Mouse (Mus musculus): ENCODE data around the gene Gak. TPM values are rescaled to one million over a fixed set of nuclear protein-coding genes. Genes with fewer than 3 reads are reported as not detected.
"Not testable (repeated sequence)": the region's sequence is repeated elsewhere in the genome, so short reads cannot be mapped to it uniquely, and the experiment has no call there.

The Gak gene
- total RNA-seq, 4 experiments from 2014 or later: 87.2 to 105 (median 95.9) TPM

DNA sequence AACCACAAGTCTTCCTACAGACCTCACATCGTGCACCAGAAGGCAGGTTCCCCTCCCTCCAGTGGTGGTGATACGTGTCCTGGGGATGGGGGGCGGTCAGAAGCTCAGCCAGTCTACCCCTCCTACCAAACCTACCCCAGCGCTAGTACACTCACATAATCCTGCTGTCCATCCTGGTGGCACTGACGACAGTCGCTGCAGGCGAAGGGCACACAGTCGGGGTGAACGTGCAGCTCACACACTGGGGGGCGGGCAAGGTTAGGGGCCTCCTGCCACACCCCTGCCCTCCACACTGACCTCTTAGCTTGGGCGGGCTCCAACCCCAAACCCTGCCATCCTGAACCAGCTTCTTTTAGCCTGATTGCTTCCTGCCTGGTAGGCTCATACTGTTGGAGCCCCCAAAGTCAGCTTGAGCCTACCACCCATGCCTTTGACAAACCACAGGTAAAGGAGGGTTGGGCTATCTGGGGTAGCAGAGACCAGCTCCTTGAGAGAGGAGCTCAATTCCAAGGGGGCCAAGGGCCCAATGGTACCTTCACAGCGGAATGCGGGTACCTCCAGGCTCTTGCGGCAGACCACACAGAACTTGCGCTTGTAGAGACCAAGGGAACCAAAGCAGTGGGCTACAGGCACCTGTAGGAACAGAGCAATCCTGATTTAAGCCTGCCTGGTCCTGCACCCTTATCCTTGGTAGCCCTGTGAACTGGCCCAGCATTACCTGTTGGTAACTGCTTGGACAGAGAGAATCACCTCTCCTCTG lies 26.5 kb upstream of the Gak start:
- DNase-seq: no peak

- no peak for DNase-seq
Measured at GRCm38 (mm10) chr5:108655381-108655780, 25.8 kb upstream of the Gak start.

DNA sequence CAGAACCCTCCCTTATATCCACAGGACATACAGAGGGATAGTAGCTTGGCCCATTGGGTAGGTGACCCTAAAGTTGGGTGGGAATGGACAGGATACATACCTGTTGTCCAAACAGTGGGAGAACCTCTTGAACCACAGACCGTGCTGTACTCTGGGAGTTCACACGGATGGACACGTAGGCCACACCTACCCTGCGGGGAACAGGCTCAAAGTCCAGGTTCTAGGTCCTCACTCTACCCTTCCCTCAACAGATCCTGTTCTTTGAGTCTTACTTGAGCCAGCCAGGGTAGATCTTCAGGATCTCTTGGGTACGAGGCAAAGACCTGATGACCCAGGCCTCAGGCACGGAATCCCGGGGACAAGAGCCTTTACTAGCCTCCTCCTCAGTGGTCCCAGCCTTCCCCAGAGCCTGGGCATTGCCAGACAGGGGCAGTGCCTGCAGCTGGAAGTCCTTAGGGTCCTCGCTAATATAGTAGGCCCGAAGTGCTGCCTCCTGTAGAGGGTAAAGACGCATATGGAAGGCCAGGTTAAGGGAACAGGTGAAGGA lies 25.0 kb upstream of the Gak start:
- DNase-seq: no peak

DNA sequence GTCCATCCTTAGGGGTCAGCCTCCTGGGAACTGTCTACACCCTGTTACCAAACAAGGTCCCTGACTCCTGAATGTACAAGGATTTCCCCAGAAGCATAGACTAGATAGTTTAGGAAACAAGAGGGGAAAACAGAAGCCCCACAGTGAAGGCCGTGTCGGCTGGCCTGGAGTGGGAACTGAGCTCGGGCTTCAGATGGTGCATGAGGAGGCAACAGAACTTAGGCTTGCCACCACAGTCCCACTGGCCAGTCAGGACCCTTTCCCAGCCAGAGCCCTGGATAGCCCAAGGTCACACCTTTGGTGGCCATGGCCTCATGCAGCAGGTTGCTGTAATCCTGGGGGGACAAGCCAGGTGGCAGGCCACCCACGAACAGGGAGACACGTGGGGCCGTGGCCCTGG lies 23.8 kb upstream of the Gak start:
- no peak for DNase-seq

GRCm38 (mm10) chr5:108651823-108652222 lies 22.3 kb upstream of the Gak start:
- no peak for DNase-seq

DNA sequence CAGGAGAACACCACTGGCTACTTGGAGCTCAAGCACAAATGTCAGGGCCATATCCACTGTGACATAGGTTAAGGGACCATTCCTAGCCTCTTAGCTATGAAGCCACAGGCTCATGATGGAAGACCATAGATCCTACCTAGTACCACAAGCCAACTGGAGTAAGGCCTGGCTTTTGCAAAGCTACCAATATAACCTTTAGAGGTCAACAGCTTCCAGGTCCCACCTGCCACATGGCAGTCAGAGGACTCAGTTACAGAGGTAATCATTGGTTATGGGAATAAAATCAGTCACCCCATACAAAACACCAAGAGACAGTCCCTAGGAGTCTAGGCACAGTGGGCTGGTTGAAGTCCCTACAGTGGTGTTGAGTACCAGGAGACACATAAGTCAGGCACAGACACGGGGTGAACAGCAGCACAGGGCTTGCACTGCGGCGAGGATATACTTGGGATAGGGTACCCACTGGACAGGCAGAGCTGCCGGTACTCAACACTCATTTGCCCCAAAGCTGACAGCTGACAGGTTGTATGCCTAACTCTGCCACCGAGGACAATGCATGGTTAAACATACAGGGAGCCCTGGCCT lies 21.7 kb upstream of the Gak start:
- DNase-seq: no peak

- DNase-seq: no peak
Measured at GRCm38 (mm10) chr5:108650341-108650740, 20.8 kb upstream of the Gak start.

- no peak for DNase-seq
Measured at GRCm38 (mm10) chr5:108648937-108649576, 19.5 kb upstream of the Gak start.

DNA sequence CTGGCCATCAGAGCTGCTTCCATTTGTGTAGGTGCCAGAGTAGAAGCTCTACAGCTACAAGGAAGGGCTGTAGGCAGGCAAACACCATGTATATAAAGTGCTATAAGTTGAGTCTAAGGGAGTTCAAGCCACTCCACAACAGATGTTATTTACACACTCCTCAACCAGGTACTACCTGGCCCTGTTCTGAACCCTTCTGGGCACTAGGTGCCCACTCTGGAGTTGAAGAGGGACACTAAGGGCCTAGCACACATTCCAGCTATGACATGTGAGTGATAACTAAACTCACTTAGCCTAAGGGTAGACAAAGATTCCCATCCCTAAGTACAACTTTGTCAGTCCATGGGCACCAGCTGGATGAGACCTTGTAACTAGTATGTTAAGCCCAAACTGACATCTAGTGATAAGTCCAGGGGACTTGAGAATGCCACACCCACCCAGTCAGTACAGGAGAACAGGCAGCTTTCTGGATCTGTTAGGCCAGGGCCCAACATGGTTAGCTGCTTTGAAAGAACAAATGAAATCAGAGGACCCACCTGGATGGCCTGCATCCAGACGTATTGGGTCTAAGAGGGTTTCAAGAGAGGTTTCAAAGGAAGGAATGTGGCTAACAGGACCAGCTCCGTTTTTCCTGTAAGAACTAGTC lies 18.4 kb upstream of the Gak start:
- DNase-seq: no peak

DNA sequence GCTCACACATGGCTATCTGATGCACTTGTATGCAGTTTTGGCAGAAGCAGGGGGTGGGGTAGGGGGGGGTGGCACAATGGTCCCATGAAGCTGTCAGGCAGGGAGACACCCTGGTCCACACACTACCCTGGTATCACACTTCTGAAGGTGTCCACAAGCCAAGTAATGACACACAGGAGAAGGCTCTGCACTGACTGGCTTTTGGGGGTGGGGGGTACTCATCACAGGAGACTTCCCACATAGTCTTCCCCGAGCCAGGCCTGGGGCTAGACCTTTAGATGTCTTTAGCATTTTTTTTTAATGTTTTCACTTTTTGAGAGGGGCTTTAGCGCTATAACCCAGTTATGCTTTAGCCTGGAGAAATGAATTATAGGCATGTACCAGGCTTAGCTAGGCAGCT lies 17.8 kb upstream of the Gak start:
- no peak for DNase-seq

- no peak for DNase-seq
Measured at GRCm38 (mm10) chr5:108646343-108646660, 16.7 kb upstream of the Gak start.

DNA sequence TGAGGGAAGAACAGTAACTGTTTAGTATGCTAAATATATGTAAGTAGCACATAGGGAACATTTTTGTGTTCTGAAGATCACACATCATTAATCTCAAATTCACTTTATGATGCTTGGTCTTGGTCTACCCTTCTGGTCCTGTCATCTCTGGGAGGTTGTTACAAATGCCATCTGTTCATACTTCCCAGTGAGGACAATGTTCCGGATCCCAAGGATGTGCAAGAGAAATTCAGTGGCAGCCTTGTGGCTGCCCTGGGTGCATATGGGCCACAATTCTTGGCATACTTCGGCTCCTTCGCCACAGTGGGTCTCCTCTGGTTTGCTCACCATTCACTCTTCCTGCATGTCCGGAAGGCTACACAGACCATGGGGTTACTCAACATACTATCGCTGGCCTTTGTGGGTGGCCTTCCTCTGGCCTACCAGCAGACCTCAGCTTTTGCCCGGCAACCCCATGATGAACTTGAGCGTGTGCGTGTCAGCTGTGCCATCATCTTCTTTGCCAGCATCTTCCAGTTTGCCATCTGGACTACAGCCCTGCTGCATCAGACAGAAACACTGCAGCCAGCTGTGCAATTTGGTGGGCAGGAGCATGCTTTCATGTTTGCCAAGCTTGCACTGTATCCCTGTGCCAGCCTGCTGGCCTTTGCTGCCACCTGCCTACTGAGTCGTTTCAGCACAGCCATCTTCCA lies 16.2 kb upstream of the Gak start:
- DNase-seq: no peak

- no peak for DNase-seq
Measured at GRCm38 (mm10) chr5:108643674-108644073, 14.1 kb upstream of the Gak start.

- DNase-seq: no peak
Measured at GRCm38 (mm10) chr5:108636172-108636571, 6.6 kb upstream of the Gak start.

- DNase-seq: not testable (repeated sequence)
Measured at GRCm38 (mm10) chr5:108634088-108634487, 4.5 kb upstream of the Gak start.

DNA sequence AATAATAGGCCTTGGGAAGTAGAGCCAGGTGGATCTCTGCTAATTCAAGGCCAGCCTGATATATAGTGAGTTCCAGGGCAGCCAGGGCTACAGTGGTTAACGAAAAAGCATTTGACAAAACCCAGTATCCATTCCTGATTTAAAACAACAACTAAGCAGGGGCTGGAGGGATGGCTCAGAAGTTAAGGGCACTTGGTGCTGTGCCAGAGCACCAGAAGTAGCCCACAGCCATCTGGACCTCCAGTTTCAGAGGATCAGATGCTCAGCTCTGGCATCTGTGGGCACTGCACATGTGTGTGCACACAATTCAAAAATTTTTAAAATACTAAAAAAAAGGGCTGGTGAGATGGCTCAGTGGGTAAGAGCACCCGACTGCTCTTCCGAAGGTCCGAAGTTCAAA lies 4.1 kb upstream of the Gak start:
- DNase-seq: no peak

- DNase-seq: no peak
Measured at GRCm38 (mm10) chr5:108628891-108629633, 493 bp downstream of the Gak start.

- no peak for DNase-seq
Measured at GRCm38 (mm10) chr5:108626050-108626660, 3.4 kb downstream of the Gak start.

- DNase-seq: no peak
Measured at GRCm38 (mm10) chr5:108621870-108622269, 7.7 kb downstream of the Gak start.

GRCm38 (mm10) chr5:108610426-108610825 lies 19.1 kb downstream of the Gak start:
- no peak for DNase-seq

- no peak for DNase-seq
Measured at GRCm38 (mm10) chr5:108602537-108602936, 27.0 kb downstream of the Gak start.
